Mouse (Mus musculus) forebrain, embryonic 16.5 days (tissue): ENCODE data around the gene Cyp4x1. TPM values are rescaled to one million over a fixed set of nuclear protein-coding genes. Genes with fewer than 3 reads are reported as not detected.

ENCODE experiments used
- ATAC-seq: fragments of 200-750 bp; cut with Nextera tagmentation; 2 replicates; pipeline ENCODE4 v1.8.0; 2017; ENCODE audit warnings: mild to moderate bottlenecking, moderate library complexity
- H3K27ac ChIP-seq: fragments of 300-500 bp; sonication (generic); 2 replicates; pipeline ENCODE4 v1.5.1; 2014; ENCODE audit warnings: low read length, control low read depth
- H3K27me3 ChIP-seq: fragments of 300-500 bp; sonication (generic); replicated peaks from 2 replicates; pipeline ENCODE4 v1.6.1; 2014; ENCODE audit warnings: low read length; ENCODE audit not compliant: control insufficient read depth, insufficient read depth
- H3K36me3 ChIP-seq: fragments of 300-500 bp; sonication (generic); 2 replicates; pipeline ENCODE4 v1.6.1; 2014; ENCODE audit not compliant: control insufficient read depth, insufficient read depth
- H3K4me1 ChIP-seq: fragments of 300-500 bp; sonication (generic); replicated peaks from 2 replicates; pipeline ENCODE4 v1.6.1; 2014; ENCODE audit warnings: low read length; ENCODE audit not compliant: control insufficient read depth, insufficient read depth
- H3K4me2 ChIP-seq: fragments of 300-500 bp; sonication (generic); 2 replicates; pipeline ENCODE4 v1.6.1; 2014; ENCODE audit warnings: mild to moderate bottlenecking, low read length, control low read depth
- H3K4me3 ChIP-seq: fragments of 300-500 bp; sonication (generic); replicated peaks from 2 replicates; pipeline ENCODE4 v1.5.1; 2014; ENCODE audit warnings: mild to moderate bottlenecking, low read length, control low read depth
- H3K9ac ChIP-seq: fragments of 300-500 bp; sonication (generic); replicated peaks from 2 replicates; pipeline ENCODE4 v1.6.1; 2014; ENCODE audit warnings: low read depth, low read length, control low read depth
- H3K9me3 ChIP-seq: fragments of 300-500 bp; sonication (generic); 2 replicates; pipeline ENCODE4 v1.6.1; 2016; ENCODE audit warnings: low read length; ENCODE audit not compliant: control insufficient read depth
- WGBS: fragments of 180-500 bp; shearing (Covaris S2); extraction: QIAGEN DNeasy Blood & Tissue Kit; methylation state at CpG from one replicate; pipeline ENCODE4 v1.1.7; 2014; 5-methylcytosine and 5-hydroxymethylcytosine counted together
- polyA plus RNA-seq: library from polyadenylated mRNA; unstranded; fragments of >200 nt; fragmentation: Nextera tagmentation; extraction: Ambion mirVana; gene quantifications from 2 replicates; pipeline ENCODE4 v1.2.1, GENCODE M21; 2015

Gene Cyp4x1
- polyA plus RNA-seq, 1 experiment from 2014 or later: 5.9 TPM

GRCm38 (mm10) chr4:115062875-115063517 is 71.1 kb downstream of the Cyp4x1 start:
- H3K9me3 ChIP-seq: no peaks in the 10 kb centered on the region
- H3K27ac ChIP-seq: no peak overlapping the region
- peaks cover 14% of the 10 kb centered on the region for H3K4me1 ChIP-seq
- peak overlapping the region; percentile 95 for H3K4me2 ChIP-seq
- H3K27me3 ChIP-seq: peaks cover 72% of the 10 kb centered on the region
- under 1% methylated on average over 56 of the region's 58 CpGs for WGBS
- peak; percentile 88 for ATAC-seq
- peak overlapping the region; percentile 64 for H3K9ac ChIP-seq
- peak overlapping the region; percentile 52 for H3K4me3 ChIP-seq
- H3K36me3 ChIP-seq: no peaks in the 10 kb centered on the region

- H3K4me3 ChIP-seq: peak overlapping the region; percentile 52
- H3K36me3 ChIP-seq: no peaks in the 10 kb centered on the region
- peak overlapping the region; percentile 64; the same call in 1 of the 2 replicates for H3K9ac ChIP-seq
- peaks cover 72% of the 10 kb centered on the region for H3K27me3 ChIP-seq
- H3K4me1 ChIP-seq: peaks cover 15% of the 10 kb centered on the region
- H3K4me2 ChIP-seq: peak overlapping the region; percentile 95
- no peak overlapping the region for H3K27ac ChIP-seq
- no peaks in the 10 kb centered on the region for H3K9me3 ChIP-seq
- 0% methylated on average over 9 of the region's 9 CpGs for WGBS
- ATAC-seq: no peak
These were observed 71.6 kb downstream of the Cyp4x1 start for GRCm38 (mm10) chr4:115062540-115062874.

GRCm38 (mm10) chr4:115060753-115061152 is 73.3 kb downstream of the Cyp4x1 start:
- H3K9ac ChIP-seq: no peak overlapping the region
- H3K36me3 ChIP-seq: no peaks in the 10 kb centered on the region
- peaks cover 70% of the 10 kb centered on the region for H3K27me3 ChIP-seq
- no peak for ATAC-seq
- no peak overlapping the region for H3K4me3 ChIP-seq
- WGBS: 7% methylated on average over 3 of the region's 3 CpGs
- H3K27ac ChIP-seq: no peak overlapping the region
- H3K4me2 ChIP-seq: no peak overlapping the region
- peaks cover 25% of the 10 kb centered on the region for H3K4me1 ChIP-seq
- H3K9me3 ChIP-seq: no peaks in the 10 kb centered on the region

- H3K4me2 ChIP-seq: no peak overlapping the region
- H3K4me3 ChIP-seq: no peak overlapping the region
- H3K9me3 ChIP-seq: no peaks in the 10 kb centered on the region
- peaks cover 25% of the 10 kb centered on the region for H3K4me1 ChIP-seq
- H3K36me3 ChIP-seq: no peaks in the 10 kb centered on the region
- no peak overlapping the region for H3K9ac ChIP-seq
- ATAC-seq: no peak
- WGBS: 7% methylated on average over 12 of the region's 12 CpGs
- peaks cover 68% of the 10 kb centered on the region for H3K27me3 ChIP-seq
- no peak overlapping the region for H3K27ac ChIP-seq
These were observed 74.2 kb downstream of the Cyp4x1 start for GRCm38 (mm10) chr4:115059871-115060270.

GRCm38 (mm10) chr4:115058871-115059590 is 75.0 kb downstream of the Cyp4x1 start:
- no peak overlapping the region for H3K4me2 ChIP-seq
- peaks cover 67% of the 10 kb centered on the region for H3K27me3 ChIP-seq
- H3K4me1 ChIP-seq: peaks cover 25% of the 10 kb centered on the region
- ATAC-seq: no peak
- no peaks in the 10 kb centered on the region for H3K36me3 ChIP-seq
- H3K9ac ChIP-seq: no peak overlapping the region
- H3K4me3 ChIP-seq: no peak overlapping the region
- under 1% methylated on average over 23 of the region's 23 CpGs for WGBS
- no peaks in the 10 kb centered on the region for H3K9me3 ChIP-seq
- no peak overlapping the region for H3K27ac ChIP-seq

GRCm38 (mm10) chr4:115058317-115058761 is 75.7 kb downstream of the Cyp4x1 start:
- Histone ChIP-seq H3K9ac (no peak overlapping the region), H3K4me2 (no peak overlapping the region)
- WGBS: 1% methylated on average over 20 of the region's 20 CpGs

GRCm38 (mm10) chr4:115057674-115058316 is 76.3 kb downstream of the Cyp4x1 start:
- Histone ChIP-seq H3K4me1 (peaks cover 14% of the 10 kb centered on the region), H3K27ac (no peak overlapping the region), H3K36me3 (no peaks in the 10 kb centered on the region), H3K4me2 (no peak overlapping the region), H3K27me3 (peaks cover 63% of the 10 kb centered on the region), H3K9me3 (no peaks in the 10 kb centered on the region), H3K9ac (0 out of 2 replicates have a peak overlapping the region, but pooled peaks have one; percentile 10), H3K4me3 (peak overlapping the region; percentile 33)
- ATAC-seq: peak; percentile 21; the same call in 1 of the 2 replicates
- 1% methylated on average over 33 of the region's 33 CpGs for WGBS

More at GRCm38 (mm10) chr4:115058317-115058761, 75.7 kb downstream of the Cyp4x1 start:
- H3K27me3 ChIP-seq: peaks cover 66% of the 10 kb centered on the region
- peaks cover 20% of the 10 kb centered on the region for H3K4me1 ChIP-seq
- no peak overlapping the region; the same call in 1 of the 2 replicates for H3K4me3 ChIP-seq
- H3K27ac ChIP-seq: no peak overlapping the region
- no peaks in the 10 kb centered on the region for H3K9me3 ChIP-seq
- no peak for ATAC-seq
- H3K36me3 ChIP-seq: no peaks in the 10 kb centered on the region

GRCm38 (mm10) chr4:115056921-115057673 is 77.0 kb downstream of the Cyp4x1 start:
- H3K9ac ChIP-seq: peak overlapping the region; percentile 26; the same call in 1 of the 2 replicates
- H3K9me3 ChIP-seq: no peaks in the 10 kb centered on the region
- peaks cover 60% of the 10 kb centered on the region for H3K27me3 ChIP-seq
- H3K4me1 ChIP-seq: peaks cover 15% of the 10 kb centered on the region
- H3K4me2 ChIP-seq: peak overlapping the region; percentile 48
- peak overlapping the region; percentile 33 for H3K4me3 ChIP-seq
- under 1% methylated on average over 48 of the region's 48 CpGs for WGBS
- H3K27ac ChIP-seq: no peak overlapping the region
- no peaks in the 10 kb centered on the region for H3K36me3 ChIP-seq
- peak; percentile 48 for ATAC-seq
